Mouse (Mus musculus) kidney, postnatal 0 days (tissue): ENCODE measurements around the gene 4930402K13Rik. TPM values are rescaled to one million over a fixed set of nuclear protein-coding genes. Genes with fewer than 3 reads are reported as not detected.
"Not testable (repeated sequence)": the region's sequence is repeated elsewhere in the genome, so short reads cannot be mapped to it uniquely, and the experiment has no call there.

ENCODE experiments used
- ATAC-seq: fragments of 200-750 bp; cut with Nextera tagmentation; replicated peaks from 2 replicates; pipeline ENCODE4 v1.8.0; 2017; ENCODE audit warnings: low read depth, moderate number of reproducible peaks, moderate TSS enrichment, moderate library complexity; ENCODE audit not compliant: low FRiP score
- DNase-seq: peaks from one replicate; pipeline ENCODE4 v3.0.0-alpha.2; 2016; ENCODE audit warnings: low spot score
- H3K27ac ChIP-seq: fragments of 300-500 bp; sonication (generic); 2 replicates; pipeline ENCODE4 v1.5.1; 2014; ENCODE audit warnings: mild to moderate bottlenecking
- H3K27me3 ChIP-seq: fragments of 300-500 bp; sonication (generic); 2 replicates; pipeline ENCODE4 v1.6.1; 2014; ENCODE audit warnings: low read length, mixed read lengths; ENCODE audit not compliant: insufficient read depth
- H3K36me3 ChIP-seq: fragments of 300-500 bp; sonication (generic); 2 replicates; pipeline ENCODE4 v1.6.1; 2014; ENCODE audit warnings: low read length, mixed read lengths; ENCODE audit not compliant: insufficient read depth
- H3K4me1 ChIP-seq: fragments of 300-500 bp; sonication (generic); replicated peaks from 2 replicates; pipeline ENCODE4 v1.6.1; 2014; ENCODE audit warnings: antibody characterized with exemption, low read length, mixed read lengths; ENCODE audit not compliant: insufficient read depth
- H3K4me2 ChIP-seq: fragments of 300-500 bp; sonication (generic); 2 replicates; pipeline ENCODE4 v1.6.1; 2014; ENCODE audit warnings: mild to moderate bottlenecking, low read length, moderate library complexity, mixed read lengths
- H3K4me3 ChIP-seq: fragments of 300-500 bp; sonication (generic); replicated peaks from 2 replicates; pipeline ENCODE4 v1.5.1; 2014; ENCODE audit warnings: low read depth, low read length
- H3K9ac ChIP-seq: fragments of 300-500 bp; sonication (generic); 2 replicates; pipeline ENCODE4 v1.6.1; 2014; ENCODE audit warnings: low read depth, low read length
- H3K9me3 ChIP-seq: fragments of 300-500 bp; sonication (generic); replicated peaks from 2 replicates; pipeline ENCODE4 v1.6.1; 2016; ENCODE audit warnings: low read length, inconsistent platforms, mixed read lengths
- CTCF ChIP-seq: IDR thresholded peaks from 2 replicates; pipeline ENCODE4 v1.5.1; 2016; ENCODE audit warnings: antibody characterized with exemption, low read depth, mild to moderate bottlenecking, moderate library complexity
- WGBS: fragments of 180-500 bp; shearing (Covaris S2); extraction: QIAGEN DNeasy Blood & Tissue Kit; methylation state at CpG from one replicate; pipeline ENCODE4 v1.1.7; 2014; 5-methylcytosine and 5-hydroxymethylcytosine counted together
- polyA plus RNA-seq: library from polyadenylated mRNA; unstranded; fragments of >200 nt; fragmentation: Nextera tagmentation; extraction: Ambion mirVana; gene quantifications from 2 replicates; pipeline ENCODE4 v1.2.1, GENCODE M21; 2015

The 4930402K13Rik gene
- polyA plus RNA-seq, result not detected in 2 replicates

DNA sequence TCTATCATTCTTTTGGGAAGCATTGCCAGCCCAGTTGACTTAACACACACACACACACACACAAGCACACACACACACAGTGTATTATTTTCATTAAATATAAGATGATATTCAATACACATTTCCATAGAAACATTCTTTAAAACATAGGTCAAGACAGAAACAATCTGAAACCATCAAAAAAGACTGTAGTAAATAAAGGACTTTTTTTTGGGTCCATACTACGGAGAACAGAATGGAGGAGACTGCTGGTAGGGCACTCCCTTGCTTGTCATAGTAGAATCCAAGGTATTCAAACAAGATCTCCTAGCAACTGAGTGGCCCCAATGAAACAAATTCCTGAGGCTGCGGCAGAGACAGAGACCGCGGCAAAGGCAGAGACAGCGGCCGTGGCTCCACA is at the start of gene 4930402K13Rik:
TSS of gene 4930402K13Rik (plus strand) at position 301 of the 400 bp plus-strand sequence.
- Histone ChIP-seq H3K9me3 (no peaks in the 10 kb centered on the region), H3K4me1 (no peaks in the 10 kb centered on the region), H3K9ac (no peak within 1 kb of the TSS), H3K4me3 (no peak within 1 kb of the TSS), H3K36me3 (no peaks in the 10 kb centered on the region), H3K27me3 (no peaks in the 10 kb centered on the region), H3K27ac (no peak within 1 kb of the TSS), H3K4me2 (no peak within 1 kb of the TSS)
- no peak for ATAC-seq
- no peak for TF ChIP-seq CTCF
- DNase-seq, result no peak
- WGBS, result 95% methylated on average over 6 of the region's 6 CpGs

DNA sequence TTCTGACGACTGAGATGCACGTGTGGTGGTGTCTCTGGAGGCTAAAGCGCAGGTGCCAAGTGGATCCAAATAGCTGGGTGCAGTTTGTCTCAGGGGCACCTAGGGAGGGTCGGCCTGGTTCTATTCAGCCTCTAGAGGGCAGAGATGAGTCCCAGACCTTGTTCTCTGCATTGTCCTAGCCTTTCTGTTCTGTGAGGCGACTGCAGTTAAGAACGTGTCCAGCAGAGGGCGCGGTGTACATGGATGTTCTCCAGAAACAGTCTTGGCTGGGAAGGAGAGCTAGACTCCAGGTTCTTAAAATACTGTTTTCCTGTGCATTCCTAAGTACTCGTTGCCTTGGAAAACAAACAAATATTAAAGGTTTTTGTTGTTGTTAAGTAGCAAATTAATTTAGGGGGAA is 43.4 kb upstream of the 4930402K13Rik start:
- peak; percentile 40; the same call in 1 of the 2 replicates for TF ChIP-seq CTCF
- H3K36me3 ChIP-seq, H3K27ac ChIP-seq, H3K4me1 ChIP-seq, H3K9me3 ChIP-seq, DNase-seq, H3K27me3 ChIP-seq, H3K9ac ChIP-seq, H3K4me2 ChIP-seq, ATAC-seq, H3K4me3 ChIP-seq: not testable (repeated sequence)
- 25% methylated on average over 6 of the region's 9 CpGs for WGBS

DNA sequence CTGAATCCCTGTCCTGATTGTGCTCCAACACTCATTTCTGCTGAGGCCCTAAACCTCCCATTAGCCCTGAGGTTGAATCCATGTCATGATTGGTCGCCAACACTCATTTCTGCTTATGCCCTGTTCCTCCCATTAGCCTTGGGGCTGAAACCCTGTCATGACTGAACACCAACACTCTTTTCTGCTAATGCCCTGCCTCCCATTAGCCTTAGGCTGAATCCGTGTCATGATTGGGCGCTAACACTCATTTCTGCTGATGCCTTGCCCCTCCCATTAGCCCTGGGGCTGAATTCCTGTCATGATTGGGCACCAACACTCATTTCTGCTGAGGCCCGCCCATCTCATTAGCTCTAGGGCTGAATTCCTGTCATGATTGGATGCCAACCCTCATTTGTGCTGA is 42.3 kb upstream of the 4930402K13Rik start:
- Histone ChIP-seq H3K4me3 (no peak overlapping the region), H3K4me2 (no peak overlapping the region), H3K4me1 (no peaks in the 10 kb centered on the region), H3K9ac (no peak overlapping the region), H3K27me3 (no peaks in the 10 kb centered on the region), H3K36me3 (no peaks in the 10 kb centered on the region), H3K27ac (no peak overlapping the region), H3K9me3 (no peaks in the 10 kb centered on the region)
- no peak for TF ChIP-seq CTCF
- WGBS, result 85% methylated on average over 4 of the region's 4 CpGs
- ATAC-seq (no peak), DNase-seq (no peak)

DNA sequence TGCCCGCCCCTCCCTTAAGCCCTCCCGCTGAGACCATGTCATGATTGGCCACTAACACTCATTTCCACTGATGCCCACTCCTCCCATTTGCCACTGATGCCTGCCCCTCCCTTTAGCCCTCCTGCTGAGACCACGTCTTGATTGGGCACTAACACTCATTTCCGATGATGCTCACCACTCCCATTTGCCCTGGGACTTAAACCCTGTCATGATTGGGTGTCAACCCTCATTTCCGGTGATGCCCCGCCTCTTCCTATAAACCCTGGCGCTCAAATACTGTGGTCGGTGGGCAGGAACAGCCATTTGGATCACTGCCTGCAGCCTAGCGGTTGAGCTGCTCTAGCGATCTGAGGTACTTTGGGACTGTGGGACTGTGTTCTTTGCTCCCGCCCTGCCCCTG is 41.6 kb upstream of the 4930402K13Rik start, which contains the start of gene Fthl17f:
TSS of gene Fthl17f (plus strand) at position 301 of the 400 bp plus-strand sequence.
- not testable (repeated sequence) for DNase-seq

DNA sequence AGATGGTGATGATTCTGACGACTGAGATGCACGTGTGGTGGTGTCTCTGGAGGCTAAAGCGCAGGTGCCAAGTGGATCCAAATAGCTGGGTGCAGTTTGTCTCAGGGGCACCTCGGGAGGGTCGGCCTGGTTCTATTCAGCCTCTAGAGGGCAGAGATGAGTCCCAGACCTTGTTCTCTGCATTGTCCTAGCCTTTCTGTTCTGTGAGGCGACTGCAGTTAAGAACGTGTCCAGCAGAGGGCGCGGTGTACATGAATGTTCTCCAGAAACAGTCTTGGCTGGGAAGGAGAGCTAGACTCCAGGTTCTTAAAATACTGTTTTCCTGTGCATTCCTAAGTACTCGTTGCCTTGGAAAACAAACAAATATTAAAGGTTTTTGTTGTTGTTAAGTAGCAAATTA is 26.7 kb upstream of the 4930402K13Rik start:
- H3K27me3 ChIP-seq, H3K9me3 ChIP-seq, H3K27ac ChIP-seq, H3K4me1 ChIP-seq, H3K9ac ChIP-seq, H3K36me3 ChIP-seq, H3K4me3 ChIP-seq, DNase-seq, H3K4me2 ChIP-seq: not testable (repeated sequence)
- peak; percentile 56 for TF ChIP-seq CTCF
- ATAC-seq, result 0 out of 2 replicates have a peak, but pooled peaks have one; percentile 59
- 21% methylated on average over 9 of the region's 10 CpGs for WGBS

More for the DNA sequence above, 41.6 kb upstream of the 4930402K13Rik start, which contains the start of gene Fthl17f:
- H3K4me1 ChIP-seq, H3K4me2 ChIP-seq, H3K4me3 ChIP-seq, H3K36me3 ChIP-seq, H3K27ac ChIP-seq, H3K27me3 ChIP-seq, H3K9me3 ChIP-seq, ATAC-seq, H3K9ac ChIP-seq: not testable (repeated sequence)
- 91% methylated on average over 11 of the region's 11 CpGs for WGBS

DNA sequence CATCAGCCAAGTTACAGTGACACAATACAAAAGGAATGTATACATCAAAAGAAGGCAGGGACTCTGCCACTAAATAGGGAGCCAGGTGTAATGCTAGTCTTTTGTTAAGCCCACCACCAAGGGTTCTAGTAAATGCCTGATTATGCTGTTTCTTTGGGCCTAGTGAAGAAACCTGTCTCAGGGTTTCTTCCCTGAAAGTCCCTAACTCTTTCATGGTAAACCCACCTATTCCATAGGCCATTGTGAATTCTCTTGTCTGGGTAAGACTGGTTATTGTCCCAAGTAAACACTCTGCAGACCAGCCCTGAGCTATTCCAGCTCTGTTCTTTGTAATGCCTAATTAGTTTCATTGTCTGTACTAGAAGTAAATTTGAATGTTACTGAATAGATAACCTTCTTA is 9.3 kb upstream of the 4930402K13Rik start:
- H3K4me2 ChIP-seq, H3K9me3 ChIP-seq, H3K9ac ChIP-seq, H3K27ac ChIP-seq, H3K36me3 ChIP-seq, H3K4me3 ChIP-seq, H3K4me1 ChIP-seq, ATAC-seq, H3K27me3 ChIP-seq, DNase-seq: not testable (repeated sequence)

DNA sequence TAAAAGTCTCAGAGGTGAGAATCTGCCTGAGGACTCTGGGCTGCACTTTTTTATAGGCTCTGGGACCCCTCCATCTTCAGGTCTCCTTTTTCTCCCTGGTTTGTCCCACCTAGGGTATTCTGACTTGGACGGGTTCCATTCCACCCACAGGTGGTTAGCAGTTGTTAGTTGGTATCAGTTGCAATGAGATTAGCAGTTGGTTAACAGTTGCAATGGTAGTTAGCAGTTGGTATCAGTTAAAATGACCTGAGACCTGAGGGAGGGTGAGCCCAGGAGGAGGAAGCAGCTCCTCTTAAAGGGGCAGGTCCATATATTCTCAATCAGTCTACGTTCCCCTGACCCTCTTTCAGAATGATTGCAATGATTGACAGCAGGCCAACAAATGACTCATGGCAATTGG is 6.0 kb downstream of the 4930402K13Rik start:
- Histone ChIP-seq H3K27ac (no peak overlapping the region), H3K4me2 (no peak overlapping the region), H3K36me3 (no peaks in the 10 kb centered on the region), H3K9ac (no peak overlapping the region), H3K9me3 (no peaks in the 10 kb centered on the region), H3K4me1 (no peaks in the 10 kb centered on the region), H3K27me3 (no peaks in the 10 kb centered on the region), H3K4me3 (no peak overlapping the region)
- no peak for DNase-seq
- ATAC-seq, result no peak
- 62% methylated on average over 2 of the region's 2 CpGs for WGBS
- no peak for TF ChIP-seq CTCF
